Mouse (Mus musculus) lung, embryonic 16.5 days (tissue): ENCODE data around the gene Ccnjl. TPM values are rescaled to one million over a fixed set of nuclear protein-coding genes. Genes with fewer than 3 reads are reported as not detected.
A peak's percentile ranks its signal among the peaks of the same experiment; 100 is the strongest.

Experiments
- ATAC-seq: fragments of 200-750 bp; cut with Nextera tagmentation; 2 replicates; pipeline ENCODE4 v1.8.0; 2017; ENCODE audit warnings: low read depth, mild to moderate bottlenecking, moderate library complexity
- H3K27ac ChIP-seq: fragments of 300-500 bp; sonication (generic); 2 replicates; pipeline ENCODE4 v1.5.1; 2014; ENCODE audit warnings: mild to moderate bottlenecking, control low read depth, low read length
- H3K27me3 ChIP-seq: fragments of 300-500 bp; sonication (generic); 2 replicates; pipeline ENCODE4 v1.6.1; 2014; ENCODE audit warnings: low read depth, low read length, mixed read lengths; ENCODE audit not compliant: control insufficient read depth, insufficient read depth
- H3K36me3 ChIP-seq: fragments of 300-500 bp; sonication (generic); 2 replicates; pipeline ENCODE4 v1.6.1; 2014; ENCODE audit warnings: low read length; ENCODE audit not compliant: control insufficient read depth, insufficient read depth
- H3K4me1 ChIP-seq: fragments of 300-500 bp; sonication (generic); replicated peaks from 2 replicates; pipeline ENCODE4 v1.6.1; 2014; ENCODE audit warnings: low read length, mixed read lengths; ENCODE audit not compliant: control insufficient read depth, insufficient read depth
- H3K4me2 ChIP-seq: fragments of 300-500 bp; sonication (generic); 2 replicates; pipeline ENCODE4 v1.6.1; 2014; ENCODE audit warnings: low read depth, low read length, control low read depth
- H3K4me3 ChIP-seq: fragments of 300-500 bp; sonication (generic); 2 replicates; pipeline ENCODE4 v1.5.1; 2014; ENCODE audit warnings: mild to moderate bottlenecking, low read length, control low read depth
- H3K9ac ChIP-seq: fragments of 300-500 bp; sonication (generic); 2 replicates; pipeline ENCODE4 v1.6.1; 2014; ENCODE audit warnings: low read length, control low read depth
- H3K9me3 ChIP-seq: fragments of 300-500 bp; sonication (generic); 2 replicates; pipeline ENCODE4 v1.6.1; 2016; ENCODE audit warnings: low read length; ENCODE audit not compliant: control insufficient read depth
- WGBS: fragments of 180-500 bp; shearing (Covaris S2); extraction: QIAGEN DNeasy Blood & Tissue Kit; methylation state at CpG from one replicate; pipeline ENCODE4 v1.1.7; 2014; 5-methylcytosine and 5-hydroxymethylcytosine counted together
- polyA plus RNA-seq: library from polyadenylated mRNA; unstranded; fragments of >200 nt; fragmentation: Nextera tagmentation; extraction: Ambion mirVana; gene quantifications from 2 replicates; pipeline ENCODE4 v1.2.1, GENCODE M21; 2015

The Ccnjl gene
- polyA plus RNA-seq, 1 experiment from 2014 or later = 20.0 TPM

DNA sequence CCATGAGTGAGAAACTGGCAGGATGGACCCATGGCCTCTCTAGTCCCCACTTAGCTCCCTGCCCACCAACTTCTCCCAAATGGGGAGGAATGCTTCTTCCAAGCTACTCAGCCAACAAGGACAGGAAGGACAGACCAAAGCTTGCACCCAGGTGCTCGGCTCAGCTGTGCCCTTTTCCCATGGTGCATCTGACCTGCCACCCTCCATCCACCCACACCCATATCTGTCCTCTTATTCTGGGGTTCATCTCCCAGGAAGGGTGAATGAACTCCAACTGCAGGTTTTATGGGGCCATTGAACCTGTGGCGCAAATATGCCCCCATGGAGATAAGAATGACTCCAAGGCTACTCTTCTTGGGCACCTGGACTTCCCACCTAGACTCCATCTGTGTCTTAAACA, 75.6 kb downstream of the Ccnjl start:
- WGBS = 95% methylated on average over 2 of the region's 2 CpGs
- H3K4me2 ChIP-seq = no peak overlapping the region
- no peaks in the 10 kb centered on the region for H3K4me1 ChIP-seq
- H3K27ac ChIP-seq = no peak overlapping the region
- ATAC-seq = no peak
- no peak overlapping the region for H3K4me3 ChIP-seq
- H3K9me3 ChIP-seq = no peaks in the 10 kb centered on the region
- H3K9ac ChIP-seq = no peak overlapping the region
- no peaks in the 10 kb centered on the region for H3K27me3 ChIP-seq
- no peaks in the 10 kb centered on the region for H3K36me3 ChIP-seq

DNA sequence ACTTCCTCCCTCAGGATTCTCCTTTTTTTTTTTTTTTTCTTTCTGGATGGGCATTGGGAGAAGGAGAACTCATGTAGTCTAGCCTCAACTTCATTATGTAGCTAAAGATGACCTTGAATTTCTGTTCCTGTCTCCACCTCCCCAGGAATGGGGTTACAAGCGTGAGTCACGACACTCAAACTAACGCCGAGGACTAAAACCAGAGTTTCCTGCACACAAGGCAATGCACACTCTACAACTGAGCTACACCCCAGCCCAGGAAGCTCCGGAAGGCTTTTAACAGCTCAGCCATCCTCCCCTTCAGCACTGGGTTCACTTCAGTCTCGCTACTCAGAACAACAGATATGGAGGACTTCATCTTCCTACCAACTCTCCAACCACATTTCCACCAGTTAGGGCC, 76.3 kb downstream of the Ccnjl start:
- no peaks in the 10 kb centered on the region for H3K27me3 ChIP-seq
- no peaks in the 10 kb centered on the region for H3K36me3 ChIP-seq
- H3K27ac ChIP-seq = no peak overlapping the region
- 79% methylated on average over 6 of the region's 6 CpGs for WGBS
- no peak overlapping the region for H3K4me2 ChIP-seq
- ATAC-seq = no peak
- H3K4me3 ChIP-seq = no peak overlapping the region
- no peaks in the 10 kb centered on the region for H3K4me1 ChIP-seq
- H3K9ac ChIP-seq = no peak overlapping the region
- H3K9me3 ChIP-seq = no peaks in the 10 kb centered on the region

DNA sequence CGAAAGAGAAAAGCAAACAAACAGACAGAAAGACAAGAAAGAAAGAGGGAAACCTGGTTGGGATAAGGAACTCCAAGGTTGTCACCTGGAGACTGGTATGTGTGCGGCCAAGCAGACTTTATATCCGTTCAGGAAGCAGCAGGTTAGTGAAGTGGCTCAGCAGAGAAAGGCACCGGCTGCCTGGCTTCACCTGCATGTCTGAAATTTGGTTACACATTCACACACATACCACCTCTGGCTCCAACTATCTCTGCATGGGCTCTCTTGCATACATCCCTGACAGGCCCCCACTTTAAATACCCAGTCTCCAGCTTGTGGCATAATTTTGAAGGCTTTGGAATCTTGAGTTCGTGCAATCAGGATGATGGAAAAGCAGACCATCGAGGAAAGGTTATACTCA, 77.3 kb downstream of the Ccnjl start:
- H3K27me3 ChIP-seq = no peaks in the 10 kb centered on the region
- no peak overlapping the region for H3K4me3 ChIP-seq
- ATAC-seq = no peak
- H3K4me1 ChIP-seq = peaks cover 8% of the 10 kb centered on the region
- no peak overlapping the region for H3K27ac ChIP-seq
- WGBS = 63% methylated on average over 6 of the region's 6 CpGs
- no peaks in the 10 kb centered on the region for H3K36me3 ChIP-seq
- H3K9ac ChIP-seq = no peak overlapping the region
- no peaks in the 10 kb centered on the region for H3K9me3 ChIP-seq
- no peak overlapping the region for H3K4me2 ChIP-seq

DNA sequence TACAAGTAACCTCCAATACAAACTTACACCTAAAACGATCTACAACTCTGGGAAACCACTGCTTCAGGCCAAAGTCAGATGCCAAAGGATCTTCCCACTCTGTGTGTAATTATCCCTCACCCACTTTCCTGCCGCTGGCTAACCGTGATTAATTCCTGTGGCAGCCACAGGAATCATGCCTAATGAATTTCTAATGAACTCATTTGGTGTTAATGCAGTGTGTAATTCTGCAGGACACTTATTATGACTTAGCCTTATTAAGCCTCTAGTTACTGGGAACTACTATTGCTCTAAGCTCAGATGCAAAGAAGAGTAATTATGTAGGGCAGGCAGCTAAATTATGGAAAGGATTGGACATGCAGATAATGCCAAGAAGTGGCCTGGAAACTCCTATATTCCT, 79.9 kb downstream of the Ccnjl start:
- WGBS = 79% methylated on average over 3 of the region's 3 CpGs
- Histone ChIP-seq H3K27me3 (no peaks in the 10 kb centered on the region), H3K9ac (no peak overlapping the region), H3K4me3 (no peak overlapping the region), H3K4me1 (peaks cover 14% of the 10 kb centered on the region), H3K9me3 (no peaks in the 10 kb centered on the region), H3K36me3 (no peaks in the 10 kb centered on the region), H3K27ac (no peak overlapping the region), H3K4me2 (no peak overlapping the region)
- ATAC-seq = no peak

DNA sequence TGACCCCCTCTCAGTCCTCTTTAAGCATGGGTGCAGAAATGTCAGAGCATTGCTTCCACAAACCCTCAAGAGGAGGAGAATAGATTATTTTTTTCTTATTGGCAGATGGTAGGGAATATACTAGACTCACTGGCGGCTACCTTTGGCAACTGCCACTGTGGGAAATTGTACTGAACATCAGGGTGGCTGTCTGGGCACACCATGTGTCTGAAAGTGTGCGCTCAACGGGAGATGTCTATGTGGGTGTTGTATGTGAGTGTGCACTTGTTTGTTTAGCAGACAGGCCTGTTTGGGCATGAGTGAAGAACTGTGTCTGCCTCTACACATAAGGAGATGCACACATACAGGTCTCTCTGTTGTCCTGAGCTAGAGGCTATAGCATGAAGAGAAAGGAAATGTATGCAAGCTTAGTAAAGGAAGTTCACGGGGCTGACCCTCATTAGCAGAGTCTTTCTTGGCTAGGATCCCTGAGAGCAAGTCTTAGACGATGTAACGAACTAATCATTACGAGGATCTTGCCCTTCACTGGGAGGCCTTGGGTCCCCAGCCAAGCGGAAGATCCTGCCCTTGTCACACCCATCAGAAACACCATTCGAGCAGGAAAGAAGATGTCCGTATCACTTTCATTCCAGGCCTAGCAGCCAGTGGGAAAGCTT, 81.5 kb downstream of the Ccnjl start:
- no peaks in the 10 kb centered on the region for H3K9me3 ChIP-seq
- ATAC-seq = peak; percentile 71
- WGBS = 50% methylated on average over 10 of the region's 10 CpGs

DNA sequence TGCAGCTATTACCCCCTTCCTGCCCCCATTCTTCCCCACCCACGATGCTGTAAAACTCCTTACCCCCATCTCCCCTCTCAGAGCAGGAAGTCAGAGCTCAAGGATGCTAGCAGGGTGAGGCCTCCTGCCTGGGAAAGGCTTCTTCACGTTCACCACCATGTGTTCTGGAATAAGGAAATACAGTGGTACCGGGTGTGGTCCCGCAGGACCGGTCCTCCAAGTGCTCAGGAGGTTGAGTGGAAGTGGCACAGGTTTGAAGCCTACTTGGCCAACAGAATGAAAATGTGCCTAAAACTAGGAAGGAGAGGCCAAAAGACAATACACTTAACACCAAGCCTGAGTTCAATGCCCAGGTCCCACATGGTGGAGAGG, 82.1 kb downstream of the Ccnjl start:
- H3K4me2 ChIP-seq = no peak overlapping the region
- H3K27ac ChIP-seq = peak overlapping the region; percentile 25
- H3K9ac ChIP-seq = no peak overlapping the region
- no peaks in the 10 kb centered on the region for H3K27me3 ChIP-seq
- 33% methylated on average over 5 of the region's 5 CpGs for WGBS
- H3K4me3 ChIP-seq = no peak overlapping the region
- ATAC-seq = no peak; the same call in 1 of the 2 replicates
- no peaks in the 10 kb centered on the region for H3K9me3 ChIP-seq
- no peaks in the 10 kb centered on the region for H3K36me3 ChIP-seq
- H3K4me1 ChIP-seq = peaks cover 15% of the 10 kb centered on the region

More for the DNA sequence above, 81.5 kb downstream of the Ccnjl start:
- Histone ChIP-seq H3K27me3 (no peaks in the 10 kb centered on the region), H3K4me1 (peaks cover 15% of the 10 kb centered on the region), H3K27ac (peak overlapping the region; percentile 25), H3K4me2 (no peak overlapping the region), H3K4me3 (no peak overlapping the region), H3K36me3 (no peaks in the 10 kb centered on the region), H3K9ac (no peak overlapping the region)

DNA sequence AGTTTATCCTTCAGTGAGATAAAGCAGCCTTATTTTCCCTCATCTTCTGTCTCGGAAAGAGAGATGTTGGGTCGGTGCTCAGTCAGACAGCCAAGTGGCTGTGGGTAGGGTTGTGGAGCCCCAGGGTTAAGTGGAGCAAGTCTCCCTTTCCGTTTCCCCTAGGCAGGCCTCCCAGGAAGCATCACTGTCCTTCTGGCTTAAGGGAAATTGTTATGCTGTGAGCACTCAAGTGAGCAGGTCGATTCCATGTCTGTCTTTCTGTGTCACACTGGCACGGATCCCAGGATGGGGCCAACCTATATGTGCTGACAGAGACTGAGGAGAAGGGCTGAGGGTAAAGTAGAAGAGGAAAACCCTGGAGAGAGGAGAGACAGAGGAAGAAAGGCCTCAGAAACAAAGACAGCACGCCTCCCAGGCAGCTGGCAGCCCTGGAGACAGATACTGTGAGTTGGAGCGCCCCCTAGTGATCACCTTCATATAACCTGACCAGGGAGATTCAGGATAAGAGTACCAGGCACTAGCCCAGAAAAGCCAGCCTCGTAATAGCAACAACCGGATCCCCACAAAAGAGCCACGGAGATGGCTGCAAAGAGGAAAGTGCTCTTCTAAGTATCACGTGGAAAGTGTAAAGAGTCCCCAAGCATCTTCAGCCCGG, 84.4 kb downstream of the Ccnjl start:
- peak; percentile 77 for ATAC-seq
- H3K9ac ChIP-seq = peak overlapping the region; percentile 44; the same call in 1 of the 2 replicates

DNA sequence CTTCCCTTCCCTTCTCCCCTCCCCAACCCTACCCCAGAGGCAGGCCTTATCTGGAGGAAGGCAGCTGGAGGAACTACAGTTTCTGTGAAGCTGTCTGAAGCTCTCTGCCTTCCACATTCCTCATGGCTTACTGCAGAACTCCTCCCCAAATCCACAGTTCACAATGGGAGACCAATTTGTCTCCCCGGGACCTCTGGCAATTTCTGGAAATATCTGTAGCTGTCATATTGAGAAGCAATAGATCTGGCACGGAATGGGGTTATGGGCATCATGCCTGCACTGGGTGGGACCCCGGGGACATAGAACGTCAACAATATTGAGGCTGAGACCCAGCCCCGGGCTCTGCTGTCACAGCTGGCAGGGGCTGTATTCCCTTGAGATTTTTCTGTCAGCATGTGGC, 89.3 kb downstream of the Ccnjl start:
- H3K9me3 ChIP-seq = no peaks in the 10 kb centered on the region
- peak overlapping the region; percentile 24 for H3K4me2 ChIP-seq
- no peaks in the 10 kb centered on the region for H3K27me3 ChIP-seq
- WGBS = 44% methylated on average over 5 of the region's 5 CpGs
- peak; percentile 76 for ATAC-seq
- peak overlapping the region; percentile 42; the same call in 1 of the 2 replicates for H3K9ac ChIP-seq
- peaks cover 16% of the 10 kb centered on the region for H3K4me1 ChIP-seq
- H3K36me3 ChIP-seq = no peaks in the 10 kb centered on the region
- peak overlapping the region; percentile 60 for H3K27ac ChIP-seq
- no peak overlapping the region for H3K4me3 ChIP-seq

More for the DNA sequence above, 84.4 kb downstream of the Ccnjl start:
- WGBS = 18% methylated on average over 12 of the region's 12 CpGs
- no peak overlapping the region for H3K4me3 ChIP-seq
- H3K9me3 ChIP-seq = no peaks in the 10 kb centered on the region
- peak overlapping the region; percentile 50; the same call in 1 of the 2 replicates for H3K27ac ChIP-seq
- H3K4me1 ChIP-seq = peaks cover 21% of the 10 kb centered on the region
- no peak overlapping the region for H3K4me2 ChIP-seq
- no peaks in the 10 kb centered on the region for H3K36me3 ChIP-seq
- H3K27me3 ChIP-seq = no peaks in the 10 kb centered on the region

DNA sequence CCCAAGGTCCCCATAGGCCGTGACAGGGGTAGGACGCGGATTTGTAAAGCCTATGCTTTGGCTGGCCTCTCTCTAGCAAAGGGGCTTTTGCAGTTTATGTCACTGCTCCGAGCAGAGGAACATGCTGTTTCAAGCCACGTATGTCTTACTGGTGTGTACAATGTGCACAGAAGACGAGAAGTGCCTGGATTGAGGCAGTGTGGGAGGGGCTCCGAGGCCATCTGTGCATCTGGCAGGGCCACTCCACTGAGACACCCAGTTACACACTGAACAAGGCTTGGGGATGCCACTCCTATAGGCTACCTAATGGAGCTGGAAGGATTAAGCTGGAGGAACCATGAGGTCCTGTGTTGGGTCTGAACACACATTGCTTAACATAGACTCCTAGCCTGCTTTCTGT, 89.8 kb downstream of the Ccnjl start:
- Histone ChIP-seq H3K36me3 (no peaks in the 10 kb centered on the region), H3K4me1 (peaks cover 13% of the 10 kb centered on the region), H3K27me3 (no peaks in the 10 kb centered on the region), H3K9me3 (no peaks in the 10 kb centered on the region), H3K4me2 (no peak overlapping the region), H3K4me3 (no peak overlapping the region), H3K27ac (peak overlapping the region; percentile 60), H3K9ac (0 out of 2 replicates have a peak overlapping the region, but pooled peaks have one; percentile 10)
- peak; percentile 48 for ATAC-seq
- 51% methylated on average over 7 of the region's 7 CpGs for WGBS
